Mouse (Mus musculus) MEL (cell line): Measurements from ENCODE around the gene Pafah1b1. TPM values are rescaled to one million over a fixed set of nuclear protein-coding genes. Genes with fewer than 3 reads are reported as not detected.

Source experiments
- DNase-seq: peaks from one replicate; pipeline ENCODE4 v3.0.0; 2011; ENCODE audit warnings: low read depth, low spot score
- H3K27ac ChIP-seq: 2 replicates; pipeline ENCODE4 v1.5.1; 2012; ENCODE audit warnings: low read depth, mild to moderate bottlenecking, control low read depth, low read length, moderate library complexity; ENCODE audit not compliant: control insufficient read depth
- H3K27me3 ChIP-seq, 2 experiments: fragments of 150-350 bp in 1 of 2; sonication (generic) in 1 of 2; 2 replicates each; pipeline ENCODE4 v1.6.1; 2012; ENCODE audit warnings: low read length in 2 of 2, mild to moderate bottlenecking in 2 of 2, improper control_type of control experiment in 1 of 2, moderate library complexity in 1 of 2; ENCODE audit not compliant: insufficient read depth in 2 of 2, control insufficient read depth in 1 of 2
- H3K36me3 ChIP-seq, 2 experiments: 2 replicates each; pipeline ENCODE4 v1.6.1; 2012 to 2014; ENCODE audit warnings: low read length in 2 of 2, improper control_type of control experiment in 1 of 2, inconsistent platforms in 1 of 2, mild to moderate bottlenecking in 1 of 2; ENCODE audit not compliant: insufficient read depth in 2 of 2, control insufficient read depth in 1 of 2
- H3K4me1 ChIP-seq, 2 experiments: fragments of 150-350 bp in 1 of 2; sonication (generic) in 1 of 2; 2 replicates each; pipeline ENCODE4 v1.6.1; 2012; ENCODE audit warnings: low read length in 2 of 2, improper control_type of control experiment in 1 of 2, mild to moderate bottlenecking in 1 of 2; ENCODE audit not compliant: insufficient read depth in 2 of 2, control insufficient read depth in 1 of 2
- H3K4me3 ChIP-seq, 2 experiments: fragments of 150-350 bp in 1 of 2; sonication (generic) in 1 of 2; 2 replicates each; pipeline ENCODE4 v1.5.1; 2012; ENCODE audit warnings: low read depth in 2 of 2, low read length in 2 of 2, mild to moderate bottlenecking in 2 of 2, moderate library complexity in 2 of 2, control low read depth in 1 of 2, improper control_type of control experiment in 1 of 2; ENCODE audit not compliant: control insufficient read depth in 1 of 2, insufficient read depth in 1 of 2
- H3K79me2 ChIP-seq: 2 replicates; pipeline ENCODE4 v1.6.1; 2012; ENCODE audit warnings: mild to moderate bottlenecking, low read length, moderate library complexity; ENCODE audit not compliant: control insufficient read depth, poor library complexity, insufficient read depth
- H3K9ac ChIP-seq: 2 replicates; pipeline ENCODE4 v1.6.1; 2012; ENCODE audit warnings: low read depth, mild to moderate bottlenecking, control low read depth, low read length, moderate library complexity; ENCODE audit not compliant: control insufficient read depth, poor library complexity, severe bottlenecking
- H3K9me3 ChIP-seq: fragments of 150-350 bp; sonication (generic); replicated peaks from 2 replicates; pipeline ENCODE4 v1.6.1; 2012; ENCODE audit warnings: mild to moderate bottlenecking, low read length, improper control_type of control experiment, moderate library complexity; ENCODE audit not compliant: insufficient read depth
- BHLHE40 ChIP-seq: IDR thresholded peaks from 2 replicates; pipeline ENCODE4 v1.6.1; 2012; ENCODE audit warnings: low read depth, mild to moderate bottlenecking, inconsistent platforms, low read length, improper control_type of control experiment, borderline replicate concordance
- CHD2 ChIP-seq: IDR thresholded peaks from 2 replicates; pipeline ENCODE4 v1.6.1; 2011; ENCODE audit warnings: low read length, improper control_type of control experiment
- CTCF ChIP-seq, 3 experiments: IDR thresholded peaks in 2 of 3; conservative IDR thresholded peaks in 1 of 3; 2 replicates each; pipeline ENCODE4 v1.5.1; 2011 to 2012; ENCODE audit warnings: low read length in 3 of 3, low read depth in 2 of 3, mild to moderate bottlenecking in 2 of 3, improper control_type of control experiment in 1 of 3, inconsistent platforms in 1 of 3, mixed read lengths in 1 of 3, moderate library complexity in 1 of 3; ENCODE audit not compliant: control insufficient read depth in 1 of 3, insufficient read depth in 1 of 3, poor library complexity in 1 of 3, severe bottlenecking in 1 of 3
- E2F4 ChIP-seq: IDR thresholded peaks from 2 replicates; pipeline ENCODE4 v1.6.1; 2011; ENCODE audit warnings: low read depth, low read length, improper control_type of control experiment, borderline replicate concordance
- GATA1 ChIP-seq: IDR thresholded peaks from 2 replicates; pipeline ENCODE4 v1.6.1; 2011; ENCODE audit warnings: low read depth, low read length, improper control_type of control experiment
- HCFC1 ChIP-seq: IDR thresholded peaks from 2 replicates; pipeline ENCODE4 v1.6.1; 2012; ENCODE audit warnings: low read depth, mild to moderate bottlenecking, inconsistent platforms, low read length, improper control_type of control experiment, moderate library complexity
- JUND ChIP-seq: IDR thresholded peaks from 2 replicates; pipeline ENCODE4 v1.6.1; 2011; ENCODE audit warnings: low read depth, mild to moderate bottlenecking, improper control_type of control experiment, low read length
- MAX ChIP-seq: IDR thresholded peaks from 2 replicates; pipeline ENCODE4 v1.6.1; 2011; ENCODE audit warnings: low read length, improper control_type of control experiment
- MAZ ChIP-seq: IDR thresholded peaks from 2 replicates; pipeline ENCODE4 v1.6.1; 2012; ENCODE audit warnings: low read depth, mild to moderate bottlenecking, inconsistent platforms, low read length, improper control_type of control experiment
- MEF2A ChIP-seq: IDR thresholded peaks from 2 replicates; pipeline ENCODE4 v1.6.1; 2014; ENCODE audit warnings: low read depth, mild to moderate bottlenecking, inconsistent platforms, low read length, improper control_type of control experiment; ENCODE audit not compliant: poor library complexity, insufficient replicate concordance, severe bottlenecking; ENCODE audit errors: extremely low read depth
- NELFE ChIP-seq: IDR thresholded peaks from 2 replicates; pipeline ENCODE4 v1.6.1; 2011; ENCODE audit warnings: low read depth, low read length, improper control_type of control experiment
- POLR2A ChIP-seq, 2 experiments: IDR thresholded peaks; 2 replicates each; pipeline ENCODE4 v1.6.1; 2011 to 2012; ENCODE audit warnings: low read length in 2 of 2, mild to moderate bottlenecking in 2 of 2, control low read depth in 1 of 2, improper control_type of control experiment in 1 of 2, low read depth in 1 of 2, moderate library complexity in 1 of 2; ENCODE audit not compliant: control insufficient read depth in 1 of 2, insufficient read depth in 1 of 2, poor library complexity in 1 of 2
- POLR2AphosphoS5 ChIP-seq: IDR thresholded peaks from 2 replicates; pipeline ENCODE4 v1.6.1; 2012; ENCODE audit warnings: low read depth, borderline replicate concordance, mild to moderate bottlenecking, inconsistent platforms, low read length, moderate library complexity, mixed read lengths
- RAD21 ChIP-seq: IDR thresholded peaks from 2 replicates; pipeline ENCODE4 v1.6.1; 2011; ENCODE audit warnings: mild to moderate bottlenecking, low read depth, low read length, improper control_type of control experiment
- RCOR1 ChIP-seq: IDR thresholded peaks from 2 replicates; pipeline ENCODE4 v1.6.1; 2012; ENCODE audit warnings: low read depth, mild to moderate bottlenecking, inconsistent platforms, low read length, improper control_type of control experiment
- SIN3A ChIP-seq: IDR thresholded peaks from 2 replicates; pipeline ENCODE4 v1.6.1; 2012; ENCODE audit warnings: low read length, improper control_type of control experiment, inconsistent platforms
- SMC3 ChIP-seq: IDR thresholded peaks from 2 replicates; pipeline ENCODE4 v1.6.1; 2011; ENCODE audit warnings: low read depth, low read length, improper control_type of control experiment
- USF1 ChIP-seq: IDR thresholded peaks from 2 replicates; pipeline ENCODE4 v1.6.1; 2014; ENCODE audit warnings: low read depth, mild to moderate bottlenecking, inconsistent platforms, low read length, improper control_type of control experiment, moderate library complexity
- ZC3H11A ChIP-seq: IDR thresholded peaks from 2 replicates; pipeline ENCODE4 v1.6.1; 2012; ENCODE audit warnings: low read depth, mild to moderate bottlenecking, inconsistent platforms, low read length, improper control_type of control experiment
- ZKSCAN1 ChIP-seq: IDR thresholded peaks from 2 replicates; pipeline ENCODE4 v1.6.1; 2012; ENCODE audit warnings: low read depth, mild to moderate bottlenecking, inconsistent platforms, low read length, improper control_type of control experiment, moderate library complexity
- ZMIZ1 ChIP-seq: IDR thresholded peaks from 2 replicates; pipeline ENCODE4 v1.6.1; 2012; ENCODE audit warnings: low read depth, mild to moderate bottlenecking, inconsistent platforms, low read length, improper control_type of control experiment, moderate library complexity
- polyA plus RNA-seq, 2 experiments: library from polyadenylated mRNA; stranded (reverse) in 1 of 2; unstranded in 1 of 2; fragments of >175 nt in 1 of 2; fragments of >200 nt in 1 of 2; gene quantifications; 2 replicates each; pipeline versions ENCODE4 v1.2.1 to v1.2.4; 2012; ENCODE audit warnings: low replicate concordance in 2 of 2, low read depth in 1 of 2; ENCODE audit not compliant: insufficient read length in 2 of 2, insufficient read depth in 1 of 2, missing spikeins in 1 of 2
- total RNA-seq: library from RNA; depleted of rRNA; stranded (reverse); fragments of 300-350 nt; gene quantifications from 2 replicates; pipeline ENCODE4 v1.2.3, GENCODE M21; 2012

Gene Pafah1b1
- total and polyA plus RNA-seq, 3 experiments, result 54.5 to 67.4 TPM; not detected in 1

GRCm38 (mm10) chr11:74637486-74637885 lies 87.0 kb downstream of the Pafah1b1 start:
- Histone ChIP-seq H3K4me1 (0 out of 4 replicates have a peak, but pooled peaks cover 0 to 3% of the 10 kb centered on the region in 2 experiments), H3K27me3 (peaks cover 0 to 9% of the 10 kb centered on the region in 2 experiments; a peak in 3 of 4 replicates), H3K36me3 (no peaks in the 10 kb centered on the region), H3K27ac (no peak overlapping the region), H3K79me2 (no peaks in the 10 kb centered on the region), H3K9ac (no peak overlapping the region), H3K4me3 (peak overlapping the region in 1 of 2 experiments; percentile 21; a peak in 1 of 4 replicates), H3K9me3 (no peaks in the 10 kb centered on the region)
- no peak for DNase-seq
- no peak for TF ChIP-seq NELFE
- no peak for TF ChIP-seq HCFC1
- no peak for TF ChIP-seq MEF2A
- TF ChIP-seq JUND, result no peak
- no peak for TF ChIP-seq POLR2AphosphoS5
- no peak for TF ChIP-seq GATA1
- TF ChIP-seq ZMIZ1, result no peak
- no peak for TF ChIP-seq ZC3H11A
- no peak for TF ChIP-seq POLR2A (IDR thresholded peaks at IDR 0.05; ENCODE audit: control insufficient read depth in 1 of 2, insufficient read depth in 1 of 2, low read depth in 1 of 2, low read length in 2 of 2, poor library complexity in 1 of 2)

DNA sequence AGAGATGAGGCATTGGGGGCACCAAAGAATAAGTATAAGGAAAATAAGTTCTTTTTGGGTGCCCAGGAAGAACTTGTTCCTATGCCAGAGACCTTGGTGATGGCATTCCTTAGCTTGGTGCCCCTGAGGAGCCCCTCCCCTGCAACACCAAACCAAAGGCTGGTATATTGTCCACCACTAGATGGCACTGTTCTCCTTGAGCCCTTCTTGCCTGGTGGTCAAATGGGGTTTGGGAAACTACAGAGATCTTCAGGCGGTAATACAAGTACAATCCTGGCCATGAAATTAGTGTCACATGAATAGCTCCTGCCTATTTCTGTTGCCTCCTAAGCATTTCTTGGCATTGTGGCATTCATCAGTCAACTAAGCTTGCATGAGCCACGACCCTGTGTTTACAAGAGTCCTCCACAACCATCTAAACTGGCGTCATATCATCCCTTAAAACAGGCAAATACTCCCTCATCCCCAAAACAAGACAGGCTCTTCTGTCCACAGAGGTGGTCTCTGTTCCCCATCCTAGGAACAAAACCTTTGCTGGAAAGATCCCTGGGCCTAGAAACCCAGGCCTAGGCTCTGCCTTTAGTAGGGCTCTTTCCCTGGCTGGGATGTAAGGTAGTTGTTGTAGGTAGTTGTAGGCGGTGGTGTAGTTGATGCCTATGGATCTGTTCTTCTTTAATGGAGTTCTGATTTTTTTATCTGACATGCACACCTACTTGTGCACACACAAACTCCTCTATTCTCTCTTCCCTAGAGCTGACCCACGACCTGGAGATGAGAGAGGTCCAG lies 89.8 kb downstream of the Pafah1b1 start:
- Histone ChIP-seq H3K4me1 (no peaks in the 10 kb centered on the region), H3K9me3 (no peaks in the 10 kb centered on the region), H3K9ac (no peak overlapping the region), H3K36me3 (no peaks in the 10 kb centered on the region), H3K27me3 (peaks cover 0 to 9% of the 10 kb centered on the region in 2 experiments; a peak in 3 of 4 replicates), H3K27ac (no peak overlapping the region), H3K4me3 (no peak overlapping the region)
- DNase-seq, result peak; percentile 86
- peak; percentile 95 for TF ChIP-seq SMC3
- no peak for TF ChIP-seq RCOR1
- peak; percentile 86; the same call in 1 of the 2 replicates for TF ChIP-seq MAZ
- TF ChIP-seq ZC3H11A, result peak; percentile 93
- peak; percentile 87 to 90 (median 89) for TF ChIP-seq CTCF (IDR thresholded peaks at IDR 0.05 in 2 of 3, conservative IDR thresholded peaks at IDR 0.05 in 1 of 3; ENCODE audit: control insufficient read depth in 1 of 3, insufficient read depth in 1 of 3, low read depth in 2 of 3, low read length in 3 of 3, poor library complexity in 1 of 3, severe bottlenecking in 1 of 3)
- TF ChIP-seq SIN3A, result peak; percentile 64
- no peak for TF ChIP-seq E2F4
- TF ChIP-seq USF1, result peak; percentile 64
- TF ChIP-seq CHD2, result no peak
- TF ChIP-seq RAD21, result peak; percentile 92
- TF ChIP-seq ZKSCAN1, result no peak
- TF ChIP-seq BHLHE40, result no peak
- TF ChIP-seq MAX, result peak; percentile 44; the same call in 1 of the 2 replicates
- TF ChIP-seq, all 39 proteins: peak for 8
- H3K79me2 ChIP-seq, result no peaks in the 10 kb centered on the region
